Mouse (Mus musculus) heart, embryonic 10.5 days (tissue): ENCODE results near the gene Pde6h. TPM values are rescaled to one million over a fixed set of nuclear protein-coding genes. Genes with fewer than 3 reads are reported as not detected.

Source experiments
- DNase-seq: peaks from one replicate; pipeline ENCODE4 v3.0.0-alpha.2; 2017; ENCODE audit warnings: low spot score
- H3K27ac ChIP-seq: fragments of 300-500 bp; sonication (generic); 2 replicates; pipeline ENCODE4 v1.5.1; 2016; ENCODE audit warnings: mild to moderate bottlenecking
- H3K27me3 ChIP-seq: fragments of 300-500 bp; sonication (generic); 2 replicates; pipeline ENCODE4 v1.6.1; 2016; ENCODE audit warnings: mild to moderate bottlenecking; ENCODE audit not compliant: poor library complexity, insufficient read depth, severe bottlenecking
- H3K36me3 ChIP-seq: fragments of 300-500 bp; sonication (generic); 2 replicates; pipeline ENCODE4 v1.6.1; 2016; ENCODE audit warnings: mild to moderate bottlenecking, moderate library complexity
- H3K4me1 ChIP-seq: fragments of 300-500 bp; sonication (generic); 2 replicates; pipeline ENCODE4 v1.6.1; 2016; ENCODE audit warnings: mild to moderate bottlenecking
- H3K4me3 ChIP-seq: fragments of 300-500 bp; sonication (generic); 2 replicates; pipeline ENCODE4 v1.5.1; 2016; ENCODE audit warnings: mild to moderate bottlenecking, moderate library complexity
- H3K9me3 ChIP-seq: fragments of 300-500 bp; sonication (generic); 2 replicates; pipeline ENCODE4 v1.6.1; 2016; ENCODE audit warnings: mild to moderate bottlenecking, moderate library complexity
- WGBS: fragments of 180-500 bp; shearing (Covaris S2); methylation state at CpG from one replicate; pipeline ENCODE4 v1.1.7; 2016; 5-methylcytosine and 5-hydroxymethylcytosine counted together
- polyA plus RNA-seq: library from polyadenylated mRNA; unstranded; fragments of >200 nt; fragmentation: Nextera tagmentation; extraction: Ambion mirVana; gene quantifications from 2 replicates; pipeline ENCODE4 v1.2.1, GENCODE M21; 2016

The Pde6h gene
- polyA plus RNA-seq, 1 experiment from 2014 or later, result not detected

DNA sequence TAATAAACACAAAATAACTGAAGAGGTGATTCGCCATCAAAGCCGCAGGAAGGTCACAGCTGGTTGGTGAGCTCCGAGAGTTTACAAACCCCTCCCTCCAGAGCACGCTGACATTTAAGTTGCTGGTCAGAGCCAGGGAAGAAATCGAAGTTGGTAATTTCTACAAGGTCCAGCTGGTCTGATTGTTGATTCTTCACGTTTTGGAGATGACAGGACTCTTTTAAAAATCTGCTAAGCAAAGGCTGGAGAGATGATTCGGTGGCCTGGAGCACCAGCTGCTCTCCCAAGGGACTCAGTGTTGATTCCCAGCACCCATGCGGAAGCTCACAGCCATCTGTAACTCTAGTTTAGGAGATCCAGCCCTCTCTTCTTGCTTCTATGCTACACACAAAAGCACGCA, 12.7 kb downstream of the Pde6h start:
- Histone ChIP-seq H3K36me3 (no peaks in the 10 kb centered on the region), H3K27ac (no peak overlapping the region), H3K4me3 (no peak overlapping the region), H3K9me3 (no peaks in the 10 kb centered on the region), H3K27me3 (no peaks in the 10 kb centered on the region), H3K4me1 (peaks cover 32% of the 10 kb centered on the region)
- no peak for DNase-seq
- WGBS, result 88% methylated on average over 9 of the region's 9 CpGs

DNA sequence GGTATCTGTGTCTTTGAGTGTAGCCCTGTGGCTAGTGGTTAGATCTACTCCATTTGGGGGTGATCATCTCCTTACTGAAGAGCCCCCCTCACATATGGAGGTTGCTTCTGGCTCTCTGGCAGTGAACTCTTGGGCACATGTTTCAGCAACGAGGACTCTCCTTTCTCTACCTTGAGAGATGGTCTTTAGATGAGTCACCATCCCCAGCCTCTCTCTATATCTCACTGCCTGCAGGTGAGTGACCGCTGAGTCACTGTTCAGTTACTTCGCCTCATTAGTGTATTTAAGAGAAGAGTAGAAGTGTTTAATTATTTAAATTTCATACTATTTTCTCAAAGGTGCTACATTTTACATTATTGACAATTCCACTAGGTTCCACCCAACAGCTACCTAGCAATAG, 13.5 kb downstream of the Pde6h start:
- H3K27ac ChIP-seq, result no peak overlapping the region
- H3K36me3 ChIP-seq, result no peaks in the 10 kb centered on the region
- H3K4me3 ChIP-seq, result no peak overlapping the region
- H3K27me3 ChIP-seq, result no peaks in the 10 kb centered on the region
- H3K9me3 ChIP-seq, result no peaks in the 10 kb centered on the region
- peaks cover 35% of the 10 kb centered on the region for H3K4me1 ChIP-seq
- DNase-seq, result no peak
- WGBS, result 80% methylated on average over 3 of the region's 3 CpGs

DNA sequence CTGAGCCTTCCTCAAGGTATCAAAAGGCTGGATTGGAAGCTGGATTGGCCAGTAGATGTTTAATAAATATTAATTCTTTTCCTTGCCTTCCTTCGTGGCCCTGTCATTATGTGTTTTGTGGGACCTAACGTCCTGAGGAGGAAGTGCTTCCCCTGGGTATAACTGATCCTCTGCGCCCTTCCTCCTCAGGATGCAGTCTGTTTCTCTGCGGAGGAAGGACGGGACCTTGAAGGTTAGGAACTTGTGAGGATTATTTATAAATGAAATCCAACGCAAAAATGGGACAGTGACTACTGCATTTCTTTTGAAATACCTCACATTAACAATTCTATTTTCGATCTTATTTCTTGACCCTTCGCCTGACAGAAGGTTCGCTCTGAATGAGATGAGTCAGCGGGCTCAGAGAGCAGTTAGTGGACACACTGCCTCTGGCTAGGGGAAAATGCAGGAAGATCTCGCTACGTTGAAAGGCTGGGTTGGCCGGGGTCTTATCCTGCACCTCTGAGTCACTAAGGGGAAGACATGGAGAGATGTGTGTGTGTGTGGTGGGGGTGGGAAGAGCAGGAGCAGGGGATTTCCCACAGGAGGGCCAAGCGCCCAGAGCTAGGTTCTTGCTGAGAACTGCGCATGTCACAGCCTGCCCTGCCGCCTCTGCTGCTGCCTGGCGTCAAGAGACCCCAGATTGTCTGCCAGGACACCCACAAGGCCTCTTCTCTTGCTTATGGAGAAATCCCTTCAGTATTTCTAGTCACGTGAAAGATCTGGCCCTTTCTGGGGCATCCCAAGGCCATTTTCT, 14.9 kb downstream of the Pde6h start:
- Histone ChIP-seq H3K4me1 (peaks cover 38% of the 10 kb centered on the region), H3K36me3 (no peaks in the 10 kb centered on the region), H3K4me3 (no peak overlapping the region), H3K9me3 (no peaks in the 10 kb centered on the region), H3K27ac (peak overlapping the region; percentile 68), H3K27me3 (no peaks in the 10 kb centered on the region)
- WGBS, result 64% methylated on average over 18 of the region's 18 CpGs
- DNase-seq, result no peak

DNA sequence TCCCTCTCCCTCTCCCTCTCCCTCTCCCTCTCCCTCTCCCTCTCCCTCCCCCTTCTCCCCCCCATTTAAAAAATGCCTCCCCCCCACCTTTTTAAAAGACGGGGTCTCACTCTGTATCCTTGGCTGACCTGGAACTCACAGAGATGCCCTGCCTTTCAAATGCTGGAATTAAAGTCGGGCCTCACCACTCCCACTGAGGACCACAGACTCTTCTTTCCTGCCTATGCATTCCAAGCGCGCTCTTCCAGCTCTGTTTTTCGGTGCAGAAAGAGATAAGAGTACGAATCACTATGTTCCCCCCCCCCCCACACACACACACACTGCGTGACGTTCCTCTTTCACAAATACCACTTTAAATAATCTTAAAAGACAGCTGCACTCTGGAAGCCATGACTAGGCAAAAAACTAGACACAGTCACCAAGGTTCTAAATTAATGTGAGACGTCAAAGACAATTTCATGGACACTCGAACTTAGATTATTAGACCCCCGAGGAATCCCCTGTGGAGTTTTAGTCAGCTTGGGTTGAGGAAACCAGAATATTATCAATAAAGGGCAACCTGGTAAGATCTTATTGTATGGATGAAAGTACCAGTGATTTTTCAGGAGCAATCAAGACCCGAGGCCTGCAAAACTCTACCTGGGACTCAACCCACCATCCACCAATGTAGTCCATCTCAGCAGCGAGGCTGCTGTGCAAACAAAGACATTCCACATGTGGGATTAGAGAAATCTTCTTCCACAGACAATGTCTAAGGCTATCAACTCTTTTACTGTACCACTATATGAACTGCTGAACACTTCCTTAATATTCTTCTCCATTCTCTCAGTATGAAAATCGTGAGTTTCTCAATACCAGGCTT, 15.9 kb downstream of the Pde6h start:
- WGBS, result 53% methylated on average over 14 of the region's 14 CpGs
- Histone ChIP-seq H3K9me3 (no peaks in the 10 kb centered on the region), H3K4me3 (no peak overlapping the region), H3K4me1 (peaks cover 40% of the 10 kb centered on the region), H3K27me3 (no peaks in the 10 kb centered on the region), H3K36me3 (no peaks in the 10 kb centered on the region), H3K27ac (peak overlapping the region; percentile 85)
- DNase-seq, result no peak

DNA sequence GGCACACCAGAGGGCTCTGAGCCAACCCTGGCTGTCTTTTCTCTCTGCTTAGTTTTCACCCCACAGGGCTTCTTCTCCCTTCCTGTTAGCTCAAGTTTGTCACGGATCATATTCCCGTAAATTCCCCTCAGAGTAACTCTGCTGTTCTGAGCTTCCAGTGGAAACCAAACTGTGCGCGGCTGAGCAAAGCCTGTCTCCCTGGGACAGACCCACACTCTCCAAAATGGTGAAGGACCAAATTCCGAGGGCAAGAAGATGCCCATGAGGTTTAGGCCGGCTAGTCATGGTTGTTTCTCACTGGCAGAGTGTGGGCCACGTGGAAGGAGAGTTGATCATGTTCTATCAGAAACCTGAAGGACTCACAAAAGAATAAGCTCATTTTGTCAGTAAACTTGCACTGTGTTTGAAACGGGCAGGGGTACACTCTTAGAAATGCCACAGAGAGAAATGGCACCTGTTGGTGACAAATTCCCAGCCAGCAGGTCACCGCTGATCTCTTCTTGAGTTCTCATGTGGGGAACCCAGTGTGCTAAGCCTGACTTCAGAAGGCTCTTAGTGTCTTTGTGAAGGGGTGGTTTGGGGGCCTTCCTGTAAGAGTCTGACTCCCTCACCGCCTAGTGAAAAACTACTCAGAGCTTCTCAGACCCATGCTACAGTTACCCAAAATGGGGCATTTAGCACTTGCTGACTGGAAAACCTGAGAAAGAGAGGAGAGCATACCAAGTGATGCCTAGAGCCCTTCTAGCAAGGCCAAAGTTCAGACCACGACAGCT, 16.7 kb downstream of the Pde6h start:
- Histone ChIP-seq H3K27me3 (no peaks in the 10 kb centered on the region), H3K4me3 (peak overlapping the region; percentile 45), H3K4me1 (peaks cover 36% of the 10 kb centered on the region), H3K9me3 (no peaks in the 10 kb centered on the region), H3K27ac (peak overlapping the region; percentile 85), H3K36me3 (no peaks in the 10 kb centered on the region)
- no peak for DNase-seq
- 74% methylated on average over 11 of the region's 11 CpGs for WGBS

DNA sequence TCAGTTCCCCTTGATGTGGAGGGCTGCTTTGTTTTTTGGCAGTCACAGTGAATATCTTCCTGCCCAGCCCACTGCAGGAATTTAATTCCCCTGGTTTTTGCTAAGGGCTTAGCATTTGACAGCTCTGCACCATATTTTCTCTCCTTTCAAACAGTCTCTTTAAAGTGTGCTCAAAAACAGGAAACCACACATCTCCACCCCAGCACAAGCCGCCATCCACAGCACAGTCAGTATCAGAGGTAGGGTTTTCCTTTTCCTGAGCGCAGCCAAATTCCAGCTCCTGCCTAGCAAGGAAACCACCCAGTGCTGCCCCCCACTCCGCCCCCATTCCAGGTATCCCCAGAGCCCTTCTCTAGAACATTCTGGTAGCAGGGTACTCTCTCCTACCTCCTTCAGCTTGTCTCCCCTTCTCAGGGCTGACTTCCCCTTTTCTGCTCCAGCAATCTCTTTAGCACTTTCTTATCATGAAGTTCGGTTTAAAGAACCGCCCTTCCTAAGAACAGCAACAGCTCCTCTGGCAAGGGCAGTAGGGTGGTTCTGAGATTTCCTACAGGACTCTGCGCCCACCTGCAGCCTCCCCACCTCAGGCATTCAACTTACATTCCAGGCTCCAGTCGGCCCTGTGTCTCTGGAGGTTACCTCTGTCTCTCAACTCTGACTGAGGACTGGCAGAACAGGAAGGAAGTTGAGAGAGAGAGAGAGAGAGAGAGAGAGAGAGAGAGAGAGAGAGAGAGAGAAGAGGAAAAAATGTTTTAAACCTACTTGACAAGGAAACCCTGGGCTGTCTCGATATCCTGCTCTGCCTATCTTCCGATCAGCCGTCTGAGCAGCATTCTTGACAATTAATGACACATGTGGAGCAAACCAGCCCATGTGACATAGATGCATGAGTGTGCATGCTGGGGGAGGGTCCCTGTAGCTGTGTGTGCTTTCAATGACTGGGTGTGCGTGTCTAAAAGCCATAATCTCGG, 17.7 kb downstream of the Pde6h start, which contains the start of gene Arhgdib:
Gene Arhgdib (minus strand): TSS at position 849 of the 971 bp plus-strand sequence.
- Histone ChIP-seq H3K27ac (peak within 1 kb of the TSS; percentile 85), H3K4me3 (peak within 1 kb of the TSS; percentile 45), H3K36me3 (no peaks in the 10 kb centered on the region), H3K4me1 (peaks cover 36% of the 10 kb centered on the region), H3K9me3 (no peaks in the 10 kb centered on the region), H3K27me3 (no peaks in the 10 kb centered on the region)
- no peak for DNase-seq
- WGBS, result 29% methylated on average over 12 of the region's 12 CpGs

DNA sequence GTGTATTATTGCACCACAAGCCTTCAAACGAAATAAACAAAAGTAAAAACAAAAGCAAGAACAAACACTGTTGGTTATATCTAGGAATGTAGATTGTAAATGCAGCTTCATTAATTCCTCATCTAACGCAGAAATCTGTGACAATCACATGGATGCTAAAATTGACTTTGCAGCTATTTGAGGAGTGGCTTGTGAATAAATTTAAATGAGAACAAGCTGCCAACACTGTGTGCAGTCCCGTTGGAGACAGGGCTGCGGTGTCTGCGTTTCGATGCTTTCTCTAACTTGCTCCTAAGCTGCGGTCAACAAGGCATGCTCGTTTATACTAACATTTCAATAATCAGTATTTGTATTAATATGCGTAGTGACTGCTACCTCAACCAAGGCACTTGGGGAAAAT, 18.6 kb downstream of the Pde6h start:
- Histone ChIP-seq H3K27ac (no peak overlapping the region; the same call in 1 of the 2 replicates), H3K4me3 (no peak overlapping the region), H3K27me3 (no peaks in the 10 kb centered on the region), H3K4me1 (peaks cover 39% of the 10 kb centered on the region), H3K9me3 (no peaks in the 10 kb centered on the region), H3K36me3 (no peaks in the 10 kb centered on the region)
- 87% methylated on average over 9 of the region's 9 CpGs for WGBS
- no peak for DNase-seq

DNA sequence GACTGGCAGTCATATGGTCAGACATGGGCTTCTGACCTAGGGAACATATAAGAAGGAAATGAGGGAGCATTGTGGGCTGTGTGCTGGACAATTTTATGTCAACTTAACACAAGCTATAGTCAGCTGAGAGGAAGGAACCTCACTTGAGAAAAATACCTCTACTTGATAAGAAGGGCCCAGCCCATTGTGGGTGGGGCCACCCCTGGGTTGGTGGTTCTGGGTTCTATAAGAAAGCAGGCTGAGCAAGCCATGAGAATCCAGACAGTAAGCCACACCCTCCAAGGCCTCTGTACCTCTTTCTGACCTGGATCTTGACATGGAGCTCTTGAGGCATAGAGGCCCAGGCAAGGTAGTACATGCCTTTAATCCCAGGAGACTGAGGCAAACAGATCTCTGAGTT, 19.8 kb downstream of the Pde6h start:
- Histone ChIP-seq H3K27ac (no peak overlapping the region), H3K36me3 (no peaks in the 10 kb centered on the region), H3K9me3 (no peaks in the 10 kb centered on the region), H3K27me3 (no peaks in the 10 kb centered on the region), H3K4me3 (no peak overlapping the region), H3K4me1 (peaks cover 39% of the 10 kb centered on the region)
- no peak for DNase-seq

DNA sequence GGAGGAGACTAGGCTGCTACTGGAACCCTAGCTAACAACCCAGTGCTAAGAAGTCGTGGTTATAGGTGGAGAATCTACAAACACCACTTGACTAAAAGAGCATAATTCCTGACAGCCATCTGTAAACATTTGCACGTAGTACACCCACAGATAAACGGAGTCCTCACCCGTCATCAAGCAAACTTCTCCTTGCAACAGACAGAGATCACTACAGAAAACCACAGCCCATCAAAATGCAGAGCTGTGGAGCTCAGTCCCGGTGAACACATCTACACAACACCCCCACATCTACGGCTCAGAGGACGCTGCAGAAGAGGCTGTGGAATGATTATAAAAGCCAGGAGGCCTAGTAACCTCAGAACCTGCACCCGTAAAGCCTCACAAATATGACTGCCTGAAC, 20.9 kb downstream of the Pde6h start:
- Histone ChIP-seq H3K9me3 (no peaks in the 10 kb centered on the region), H3K36me3 (no peaks in the 10 kb centered on the region), H3K27me3 (no peaks in the 10 kb centered on the region), H3K4me1 (peaks cover 31% of the 10 kb centered on the region), H3K27ac (no peak overlapping the region), H3K4me3 (no peak overlapping the region)
- WGBS, result 85% methylated on average over 8 of the region's 8 CpGs
- DNase-seq, result no peak

DNA sequence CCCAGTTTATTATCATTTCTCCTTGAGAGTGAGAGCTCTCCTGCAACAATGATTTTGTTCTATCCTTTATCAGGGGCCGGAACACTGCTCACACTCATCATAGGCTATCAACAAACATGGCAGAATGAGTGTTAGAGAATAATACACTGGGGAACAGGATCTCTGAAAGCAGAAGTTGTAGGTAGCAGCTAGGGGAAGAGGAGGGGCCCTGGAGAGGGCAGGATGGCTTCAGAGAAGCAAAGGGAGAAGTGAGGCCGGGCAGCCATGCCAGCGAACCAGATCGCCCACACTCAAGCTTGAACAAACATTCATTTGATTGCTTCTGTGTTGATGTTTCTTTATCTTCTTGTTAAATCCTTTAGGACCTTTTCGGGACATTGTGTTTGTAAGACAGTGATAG, 22.6 kb downstream of the Pde6h start:
- H3K27ac ChIP-seq, result peak overlapping the region; percentile 44; the same call in 1 of the 2 replicates
- no peaks in the 10 kb centered on the region for H3K36me3 ChIP-seq
- no peaks in the 10 kb centered on the region for H3K27me3 ChIP-seq
- 70% methylated on average over 5 of the region's 5 CpGs for WGBS
- no peak overlapping the region for H3K4me3 ChIP-seq
- no peak for DNase-seq
- no peaks in the 10 kb centered on the region for H3K9me3 ChIP-seq
- peaks cover 17% of the 10 kb centered on the region for H3K4me1 ChIP-seq

DNA sequence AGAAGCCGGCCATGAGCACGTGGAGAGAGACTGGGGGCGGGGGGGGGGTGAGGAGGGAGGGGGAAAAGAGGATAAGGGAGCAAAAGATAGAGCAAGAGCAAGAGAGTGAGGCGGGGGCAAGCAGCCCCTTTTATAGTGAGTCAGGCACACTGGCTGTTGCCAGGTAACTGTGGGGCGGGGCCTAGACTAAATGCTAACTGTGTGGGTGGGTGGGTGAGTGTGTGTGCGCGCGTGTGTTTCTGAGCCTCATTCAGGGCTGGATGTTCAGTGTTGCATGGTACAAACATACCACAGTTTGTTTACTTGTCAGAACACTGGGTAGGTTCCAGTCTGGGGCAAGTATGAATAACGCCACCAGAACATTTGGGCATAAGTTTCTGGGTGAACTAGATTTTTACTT, 23.3 kb downstream of the Pde6h start:
- H3K27ac ChIP-seq, result peak overlapping the region; percentile 44; the same call in 1 of the 2 replicates
- H3K9me3 ChIP-seq, result no peaks in the 10 kb centered on the region
- no peak for DNase-seq
- no peak overlapping the region for H3K4me3 ChIP-seq
- no peaks in the 10 kb centered on the region for H3K36me3 ChIP-seq
- H3K27me3 ChIP-seq, result no peaks in the 10 kb centered on the region
- H3K4me1 ChIP-seq, result peaks cover 10% of the 10 kb centered on the region
- 50% methylated on average over 9 of the region's 9 CpGs for WGBS

DNA sequence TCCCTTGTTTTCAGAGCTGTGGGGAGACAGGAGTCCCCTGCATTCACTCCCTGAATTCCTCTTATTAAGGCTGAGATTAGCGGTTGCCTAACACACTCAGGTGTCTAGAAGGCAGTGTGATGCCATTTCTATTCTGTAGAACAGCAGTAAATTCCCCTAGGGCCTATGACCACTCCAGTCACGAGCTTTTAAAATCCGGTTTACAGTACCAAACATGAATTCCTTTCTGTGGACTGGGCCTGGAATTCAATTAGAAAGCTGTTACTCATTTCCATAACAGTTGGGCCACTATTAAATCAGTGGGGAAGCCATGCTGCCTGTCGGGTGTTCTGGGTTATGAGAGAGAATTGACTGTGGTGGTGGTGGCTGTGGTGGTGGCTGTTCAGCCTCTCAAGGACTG, 24.1 kb downstream of the Pde6h start:
- 77% methylated on average over 4 of the region's 4 CpGs for WGBS
- Histone ChIP-seq H3K27me3 (no peaks in the 10 kb centered on the region), H3K4me1 (peaks cover 13% of the 10 kb centered on the region), H3K27ac (no peak overlapping the region), H3K9me3 (no peaks in the 10 kb centered on the region), H3K36me3 (no peaks in the 10 kb centered on the region), H3K4me3 (no peak overlapping the region)
- DNase-seq, result no peak
